Comparison of ENCODE assay signal across 24 mouse cellular contexts in genomic region chr1:151697901-151698641, GRCm38 (mm10).
"Had no signal": no experiment of that assay in that cellular context is flagged by ENCODE, and none has a peak within 500 bp of the region (broad histone marks: within the 10 kb centered on the region; RNA-seq: fewer than 3 reads in every experiment).

No protein-coding gene starts in this region.

- ATAC-seq: hindbrain, embryonic 16.5 days; intestine, embryonic 15.5 days; intestine, postnatal 0 days; liver, embryonic 12.5 days had no signal

- DNase-seq: gastrocnemius, postnatal 14 days; gastrocnemius, postnatal 36 days; heart, adult 11 months; heart, adult 2 months; heart, postnatal 14 days; heart, postnatal 36 days; kidney, adult 18-20 months; kidney, adult 8-10 months; kidney, postnatal 10 days; kidney, postnatal 25 days; kidney, postnatal 4 days had no signal

- H3K27ac ChIP-seq: heart, adult 2 months; heart, embryonic 13.5 days; heart, embryonic 15.5 days; hindbrain, embryonic 12.5 days; hindbrain, embryonic 14.5 days; intestine, embryonic 15.5 days; layer of hippocampus, adult 2 months; left cerebral cortex, adult 2 months; limb, embryonic 13.5 days; limb, embryonic 15.5 days; liver, embryonic 12.5 days; liver, embryonic 14.5 days had no signal

- H3K4me3 ChIP-seq: heart, adult 2 months; heart, embryonic 13.5 days; heart, embryonic 15.5 days; hindbrain, embryonic 12.5 days; intestine, embryonic 15.5 days; layer of hippocampus, adult 2 months; left cerebral cortex, adult 2 months; limb, embryonic 13.5 days; limb, embryonic 15.5 days; liver, embryonic 12.5 days had no signal
